In the genomic region with DNA sequence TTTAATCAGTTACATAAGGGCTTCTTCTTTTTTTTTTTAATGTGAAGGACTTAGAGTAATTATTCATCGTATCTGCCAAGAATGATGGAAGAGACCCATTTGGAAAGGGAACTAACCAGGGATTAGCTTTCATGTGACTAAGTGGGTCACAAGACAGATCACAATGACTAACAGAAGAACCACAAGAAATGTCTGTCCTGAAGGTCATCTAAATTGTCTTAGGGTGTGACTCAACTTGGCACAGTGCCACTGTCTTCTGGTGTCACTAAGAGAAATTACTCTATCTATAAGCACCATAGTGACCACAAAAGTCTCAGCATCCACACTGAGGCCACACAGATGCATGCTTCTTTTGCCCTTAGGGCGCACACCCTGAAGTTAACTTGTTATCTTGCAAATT, we compare ENCODE assay signal across 23 mouse cellular contexts.
DNase-seq lines count a peak whose midpoint lies in the region; ATAC-seq and TF ChIP-seq lines count a peak whose summit lies in the region.
"Had no signal": no experiment of that assay in that cellular context is flagged by ENCODE, and none has a peak within 500 bp of the region (broad histone marks: within the 10 kb centered on the region; RNA-seq: fewer than 3 reads in every experiment).

No protein-coding gene starts in this region.

- POLR2A ChIA-PET in Patski (lab: Charles Lee) = no interaction called here

- H3K9ac ChIP-seq in liver, adult 2 months (ENCODE audit: low read depth, low read length) = no peak overlapping the region
- H3K9ac ChIP-seq in liver, embryonic 11.5 days (ENCODE audit: low read depth, low read length) = no peak overlapping the region
- H3K9ac ChIP-seq: forebrain, embryonic 15.5 days; heart, embryonic 15.5 days; hindbrain, embryonic 14.5 days; limb, embryonic 15.5 days; midbrain, embryonic 12.5 days had no signal

- ATAC-seq in liver, embryonic 11.5 days (replicated peaks; ENCODE audit: low FRiP score) = no peak
- ATAC-seq in Patski = peak; percentile 26
- ATAC-seq: activated CD4-positive, CD25-positive, alpha-beta regulatory T cell, adult 4 months; forebrain, embryonic 15.5 days had no signal

- CTCF ChIA-PET in Patski (lab: Charles Lee) = no interaction called here

- no peak overlapping the region for H3ac ChIP-seq in myocyte (ENCODE audit: control insufficient read depth, insufficient read length)

- intact Hi-C loops in gastrocnemius, postnatal 14 days (cut with DNase I; ENCODE audit: low total_unique reads) = no loop called here

- no peaks in the 10 kb centered on the region for H3K36me3 ChIP-seq in liver, adult 2 months (ENCODE audit: control insufficient read depth, insufficient read depth, low read length)
- no peaks in the 10 kb centered on the region for H3K36me3 ChIP-seq in liver, embryonic 11.5 days (ENCODE audit: control insufficient read depth, insufficient read depth, low read length)
- no peaks in the 10 kb centered on the region for H3K36me3 ChIP-seq in myocyte (ENCODE audit: control insufficient read depth, insufficient read depth)
- H3K36me3 ChIP-seq: embryonic facial prominence, embryonic 10.5 days; forebrain, embryonic 15.5 days; heart, embryonic 15.5 days; limb, embryonic 15.5 days; midbrain, embryonic 12.5 days had no signal

- WGBS in liver, adult 2 months = 91% methylated on average over 2 of the region's 2 CpGs
- 83% methylated on average over 2 of the region's 2 CpGs for WGBS in liver, embryonic 11.5 days

- no peak overlapping the region for H3K27ac ChIP-seq in liver, adult 2 months (replicated peaks; ENCODE audit: insufficient read depth, low read depth, low read length)
- no peak overlapping the region for H3K27ac ChIP-seq in liver, embryonic 11.5 days (ENCODE audit: low read depth, low read length)
- H3K27ac ChIP-seq: embryonic facial prominence, embryonic 10.5 days; forebrain, embryonic 15.5 days; heart, embryonic 15.5 days; hindbrain, embryonic 14.5 days; limb, embryonic 15.5 days; midbrain, embryonic 12.5 days; stomach, postnatal 0 days had no signal

- no peak for TF ChIP-seq POLR2A in liver, adult 2 months (IDR thresholded peaks at IDR 0.05; ENCODE audit: extremely low read depth, insufficient read depth, low read length)
- no peak for TF ChIP-seq POLR2A in myocyte (IDR thresholded peaks at IDR 0.05; ENCODE audit: insufficient read length, low read depth)

- H3K79me2 ChIP-seq in liver, adult 2 months (ENCODE audit: control insufficient read depth, insufficient read depth, low read length) = no peaks in the 10 kb centered on the region
- H3K79me2 ChIP-seq in myocyte (ENCODE audit: control insufficient read depth, insufficient read depth) = no peaks in the 10 kb centered on the region

- no peak overlapping the region for H3K4me3 ChIP-seq in liver, adult 2 months (ENCODE audit: insufficient read depth, low read depth, low read length)
- no peak overlapping the region for H3K4me3 ChIP-seq in liver, embryonic 11.5 days (ENCODE audit: low read depth, low read length)
- H3K4me3 ChIP-seq in myocyte = no peak overlapping the region
- H3K4me3 ChIP-seq: embryonic facial prominence, embryonic 10.5 days; forebrain, embryonic 15.5 days; heart, embryonic 15.5 days; limb, embryonic 15.5 days; midbrain, embryonic 12.5 days had no signal

- no peaks in the 10 kb centered on the region for H3K4me1 ChIP-seq in liver, adult 2 months (ENCODE audit: control insufficient read depth, insufficient read depth, low read length)
- H3K4me1 ChIP-seq in liver, embryonic 11.5 days (replicated peaks; ENCODE audit: control insufficient read depth, insufficient read depth, low read length) = no peaks in the 10 kb centered on the region
- H3K4me1 ChIP-seq: embryonic facial prominence, embryonic 10.5 days; forebrain, embryonic 15.5 days; heart, embryonic 15.5 days; limb, embryonic 15.5 days; midbrain, embryonic 12.5 days had no signal

- H3K4me2 ChIP-seq in liver, embryonic 11.5 days = no peak overlapping the region
- no peak overlapping the region for H3K4me2 ChIP-seq in myocyte (ENCODE audit: low read depth)
- H3K4me2 ChIP-seq: forebrain, embryonic 15.5 days; heart, embryonic 15.5 days; hindbrain, embryonic 14.5 days; limb, embryonic 15.5 days; midbrain, embryonic 12.5 days had no signal

- peak; percentile 9 for DNase-seq in liver, adult 2 months (ENCODE audit: extremely low read depth, low read depth, low spot score)
- no peak for DNase-seq in liver, embryonic 11.5 days (ENCODE audit: low spot score)
- DNase-seq in Patski (ENCODE audit: low read depth, low spot score) = peak; percentile 62
- peak; percentile 36 for DNase-seq in adrenal gland, postnatal 25 days
- DNase-seq in gastrocnemius, postnatal 14 days = no peak
- DNase-seq in frontal cortex, postnatal 10 days (ENCODE audit: low spot score in 2 of 2) = no peak
- no peak for DNase-seq in left cerebral cortex, adult 11 months (ENCODE audit: low spot score)
- DNase-seq: cerebellum, adult 9-11 months; gastrocnemius, postnatal 25 days; heart, postnatal 4 days; kidney, postnatal 36 days; layer of hippocampus, postnatal 36 days; left cerebral cortex, postnatal 4 days; thymus, adult 2 months had no signal

- H3K27me3 ChIP-seq in liver, adult 2 months (ENCODE audit: control insufficient read depth, insufficient read depth, low read length) = no peaks in the 10 kb centered on the region
- H3K27me3 ChIP-seq in liver, embryonic 11.5 days (replicated peaks; ENCODE audit: control insufficient read depth, insufficient read depth, low read length) = no peaks in the 10 kb centered on the region
- H3K27me3 ChIP-seq in Patski = no peaks in the 10 kb centered on the region
- no peaks in the 10 kb centered on the region for H3K27me3 ChIP-seq in myocyte (ENCODE audit: control insufficient read depth, insufficient read depth, insufficient read length)
- H3K27me3 ChIP-seq: forebrain, embryonic 15.5 days; heart, embryonic 15.5 days; limb, embryonic 15.5 days; midbrain, embryonic 12.5 days had no signal

- TF ChIP-seq CTCF in liver, adult 2 months (IDR thresholded peaks at IDR 0.05; ENCODE audit: low read depth, low read length) = no peak
- TF ChIP-seq CTCF in Patski (IDR thresholded peaks at IDR 0.05) = no peak

- in situ Hi-C loops in Patski (cut with MboI; ENCODE audit: low pct_unique_long_range_greater_than_20kb) = no loop called here

- no peaks in the 10 kb centered on the region for H3K9me3 ChIP-seq in liver, embryonic 11.5 days (ENCODE audit: control insufficient read depth, low read length)
- H3K9me3 ChIP-seq: embryonic facial prominence, embryonic 10.5 days; forebrain, embryonic 15.5 days; heart, embryonic 15.5 days; limb, embryonic 15.5 days; midbrain, embryonic 12.5 days had no signal

TF ChIP-seq in myocyte, 11 proteins besides CTCF, POLR2A, EP300 and RAD21:
- TF ChIP-seq CEBPB (IDR thresholded peaks at IDR 0.05; ENCODE audit: insufficient read depth, poor library complexity, severe bottlenecking) (peak; percentile 14; the same call in 1 of the 2 replicates), SRF (IDR thresholded peaks at IDR 0.05; ENCODE audit: control insufficient read depth, insufficient read length, low read depth) (no peak)
TF ChIP-seq in myocyte: peak in this region for 1.

Comparison
In these comparisons a context has a peak if more than half of its experiments do, and no peak if none do; other contexts are left out.
1. DNase-seq: peak in liver, adult 2 months (single experiment), Patski (single experiment) and adrenal gland, postnatal 25 days (single experiment); none in liver, embryonic 11.5 days (single experiment), gastrocnemius, postnatal 14 days (single experiment), frontal cortex, postnatal 10 days (0 of 2) and left cerebral cortex, adult 11 months (single experiment).